Mouse (Mus musculus) stomach, postnatal 0 days (tissue): ENCODE results near the gene Zg16.

ENCODE experiments used
- CTCF ChIP-seq: IDR thresholded peaks from 2 replicates; pipeline ENCODE4 v1.5.1; 2016; ENCODE audit warnings: antibody characterized with exemption, low read depth, mild to moderate bottlenecking, moderate library complexity
- EP300 ChIP-seq: optimal IDR thresholded peaks from 2 replicates; pipeline ENCODE3; 2016; ENCODE audit warnings: antibody characterized with exemption

DNA sequence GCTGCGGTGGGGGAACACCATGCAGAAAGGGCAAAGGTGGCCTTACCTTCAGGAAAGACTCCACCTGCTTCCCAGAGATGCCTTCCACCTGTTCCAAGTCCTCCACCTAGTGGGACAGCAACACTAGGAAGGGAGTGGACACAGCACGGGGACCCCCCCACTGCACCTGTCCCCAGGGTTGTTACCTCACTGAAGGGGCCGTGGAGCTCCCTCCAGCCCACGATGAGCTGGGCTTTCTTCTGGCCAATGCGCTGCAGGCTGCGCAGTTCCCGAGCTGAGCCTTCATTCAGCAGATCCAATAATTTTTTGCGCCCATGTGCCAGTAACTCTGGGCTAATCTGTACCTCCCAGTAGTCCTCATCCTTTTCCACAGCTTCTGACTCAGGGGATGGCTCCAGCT is 59.2 kb downstream of the Zg16 start:
- TF ChIP-seq CTCF (no peak), EP300 (no peak)
